Mouse (Mus musculus): ENCODE data around the gene Thsd4. TPM values are rescaled to one million over a fixed set of nuclear protein-coding genes. Genes with fewer than 3 reads are reported as not detected.

The Thsd4 gene
- polyA plus RNA-seq, 1 experiment from 2014 or later: 5.0 TPM

DNA sequence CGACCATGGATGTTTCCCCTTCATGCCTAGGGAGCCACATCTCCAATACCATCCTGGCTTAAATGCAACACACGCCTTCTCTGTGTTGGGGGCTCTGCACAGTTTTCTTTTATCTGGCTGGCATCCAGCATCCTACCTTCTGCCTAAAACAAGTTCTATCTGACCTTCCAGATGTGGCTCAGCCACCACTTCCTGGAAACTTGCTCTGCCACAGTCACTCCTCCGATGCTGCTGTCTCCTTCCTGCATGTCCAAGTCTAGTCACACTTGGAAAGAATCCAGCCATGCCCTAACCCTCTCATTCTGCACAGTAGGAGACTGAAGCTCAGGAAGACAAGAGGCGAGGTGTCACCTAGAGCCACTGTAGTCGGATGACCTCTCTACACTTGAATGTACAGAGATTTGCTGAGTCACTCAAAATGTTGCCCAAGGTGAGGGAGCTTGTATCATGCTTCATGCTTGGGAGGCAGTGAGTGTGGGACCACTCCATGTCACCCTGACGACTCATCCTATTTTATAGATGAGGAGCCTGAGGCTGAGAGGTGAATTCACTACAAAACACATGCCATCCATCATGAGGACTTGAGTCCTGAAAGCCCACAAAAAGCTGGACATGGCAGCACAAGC is 259.2 kb downstream of the Thsd4 start:
- WGBS: 87% methylated on average over 6 of the region's 6 CpGs
- Histone ChIP-seq H3K4me1 (replicated peaks; ENCODE audit: control insufficient read depth, insufficient read depth, low read length) (peaks cover 22% of the 10 kb centered on the region), H3K27me3 (replicated peaks; ENCODE audit: control insufficient read depth, insufficient read depth, low read length) (no peaks in the 10 kb centered on the region), H3K4me2 (ENCODE audit: low read length) (no peak overlapping the region), H3K27ac (ENCODE audit: low read length) (no peak overlapping the region), H3K4me3 (replicated peaks; ENCODE audit: low read length) (no peak overlapping the region), H3K9me3 (ENCODE audit: control insufficient read depth, low read length) (no peaks in the 10 kb centered on the region), H3K9ac (replicated peaks; ENCODE audit: low read depth, low read length) (no peak overlapping the region), H3K36me3 (ENCODE audit: control insufficient read depth, insufficient read depth) (no peaks in the 10 kb centered on the region)
- ATAC-seq: no peak

DNA sequence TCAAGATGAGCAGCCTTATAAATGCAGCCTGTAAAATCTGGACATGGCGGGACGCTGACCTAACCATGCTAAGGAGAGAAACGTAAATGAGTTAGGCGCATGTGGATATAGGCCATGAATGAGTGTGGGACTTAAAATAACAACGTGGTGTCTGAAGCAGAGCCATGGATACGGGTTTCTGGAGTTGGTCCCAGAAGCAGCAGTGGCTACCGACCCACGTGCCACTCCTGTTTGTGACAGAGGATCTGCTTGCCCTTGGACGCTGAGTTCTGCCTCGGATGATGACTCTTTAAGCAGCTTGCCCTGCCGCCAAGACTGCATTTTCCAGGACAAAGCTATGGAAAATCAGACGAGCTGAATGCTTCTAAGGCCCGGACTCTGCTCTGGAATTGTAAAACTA is 262.2 kb downstream of the Thsd4 start:
- H3K9ac ChIP-seq (replicated peaks; ENCODE audit: low read depth, low read length): no peak overlapping the region
- no peaks in the 10 kb centered on the region for H3K36me3 ChIP-seq (ENCODE audit: control insufficient read depth, insufficient read depth)
- no peaks in the 10 kb centered on the region for H3K9me3 ChIP-seq (ENCODE audit: control insufficient read depth, low read length)
- 71% methylated on average over 13 of the region's 13 CpGs for WGBS
- no peak overlapping the region for H3K4me2 ChIP-seq (ENCODE audit: low read length)
- peaks cover 3% of the 10 kb centered on the region; the same call in 1 of the 2 replicates for H3K4me1 ChIP-seq (replicated peaks; ENCODE audit: control insufficient read depth, insufficient read depth, low read length)
- no peaks in the 10 kb centered on the region for H3K27me3 ChIP-seq (replicated peaks; ENCODE audit: control insufficient read depth, insufficient read depth, low read length)
- H3K4me3 ChIP-seq (replicated peaks; ENCODE audit: low read length): no peak overlapping the region
- ATAC-seq: no peak
- no peak overlapping the region for H3K27ac ChIP-seq (ENCODE audit: low read length)

DNA sequence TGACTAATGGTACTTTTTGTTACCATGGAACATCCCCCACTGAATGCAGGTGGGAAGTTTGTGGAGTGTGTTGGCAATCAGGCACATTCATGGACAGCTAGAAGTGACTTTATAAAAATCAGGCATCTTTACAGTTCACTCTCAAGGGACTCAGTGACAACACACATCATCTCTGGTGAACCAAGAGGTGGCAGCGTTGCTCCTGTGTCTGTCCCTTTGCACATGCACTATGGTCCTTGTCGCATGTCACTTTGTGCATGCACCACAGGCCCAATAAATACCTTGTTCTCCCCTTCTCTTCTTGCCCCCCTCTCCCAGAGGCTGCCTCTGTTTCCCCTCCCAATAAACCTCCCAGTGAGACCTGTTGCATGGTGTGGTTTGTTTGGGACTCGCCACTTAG is 270.1 kb downstream of the Thsd4 start:
- Histone ChIP-seq H3K4me2 (ENCODE audit: low read length) (no peak overlapping the region), H3K27me3 (replicated peaks; ENCODE audit: control insufficient read depth, insufficient read depth, low read length) (no peaks in the 10 kb centered on the region), H3K27ac (ENCODE audit: low read length) (no peak overlapping the region), H3K4me3 (replicated peaks; ENCODE audit: low read length) (no peak overlapping the region), H3K9ac (replicated peaks; ENCODE audit: low read depth, low read length) (no peak overlapping the region), H3K4me1 (replicated peaks; ENCODE audit: control insufficient read depth, insufficient read depth, low read length) (peaks cover 5% of the 10 kb centered on the region), H3K36me3 (ENCODE audit: control insufficient read depth, insufficient read depth) (no peaks in the 10 kb centered on the region), H3K9me3 (ENCODE audit: control insufficient read depth, low read length) (no peaks in the 10 kb centered on the region)
- ATAC-seq: no peak
- WGBS: 51% methylated on average over 3 of the region's 3 CpGs

DNA sequence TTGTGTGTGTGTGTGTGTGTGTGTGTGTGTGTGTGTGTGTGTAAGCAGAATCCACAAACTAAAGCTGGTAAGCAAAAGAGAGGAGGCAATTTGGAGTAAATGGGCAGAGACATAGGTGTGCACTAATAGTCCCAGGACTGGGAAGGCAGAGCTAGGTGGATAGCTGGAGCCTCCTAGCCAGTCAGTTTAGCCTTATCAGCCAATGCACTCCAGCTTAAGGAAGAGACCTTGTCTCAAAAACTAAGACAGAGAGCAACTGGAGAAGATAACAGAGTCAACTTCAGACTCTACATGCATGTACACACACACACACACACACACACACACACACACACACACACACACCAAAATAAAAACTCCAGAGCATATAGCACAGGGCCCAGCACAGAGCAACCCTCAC is 271.4 kb downstream of the Thsd4 start:
- no peak overlapping the region for H3K9ac ChIP-seq (replicated peaks; ENCODE audit: low read depth, low read length)
- H3K27me3 ChIP-seq (replicated peaks; ENCODE audit: control insufficient read depth, insufficient read depth, low read length): no peaks in the 10 kb centered on the region
- H3K36me3 ChIP-seq (ENCODE audit: control insufficient read depth, insufficient read depth): no peaks in the 10 kb centered on the region
- no peak overlapping the region for H3K27ac ChIP-seq (ENCODE audit: low read length)
- H3K4me3 ChIP-seq (replicated peaks; ENCODE audit: low read length): no peak overlapping the region
- ATAC-seq: no peak
- no peaks in the 10 kb centered on the region for H3K9me3 ChIP-seq (ENCODE audit: control insufficient read depth, low read length)
- H3K4me1 ChIP-seq (replicated peaks; ENCODE audit: control insufficient read depth, insufficient read depth, low read length): peaks cover 5% of the 10 kb centered on the region
- H3K4me2 ChIP-seq (ENCODE audit: low read length): no peak overlapping the region

DNA sequence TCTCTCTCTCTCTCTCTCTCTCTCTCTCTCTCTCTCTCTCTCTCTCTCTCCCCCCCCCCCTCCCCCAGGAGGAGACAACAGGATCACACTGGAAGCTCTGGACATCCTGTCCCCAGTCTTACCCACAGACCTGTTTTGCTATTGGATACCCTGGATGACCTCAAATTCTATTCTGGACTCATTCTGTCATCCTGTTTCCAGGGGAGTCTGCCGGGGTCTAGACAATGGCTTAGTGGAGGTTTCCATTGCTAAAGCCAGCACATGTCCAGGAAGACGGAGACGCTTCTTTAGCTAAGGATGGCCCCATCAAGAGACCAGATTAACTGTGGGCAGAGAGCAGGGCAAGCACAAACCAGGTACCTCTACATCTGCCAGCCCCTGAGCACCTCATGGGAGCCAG is 273.8 kb downstream of the Thsd4 start:
- Histone ChIP-seq H3K4me1 (replicated peaks; ENCODE audit: control insufficient read depth, insufficient read depth, low read length) (peaks cover 5% of the 10 kb centered on the region), H3K4me3 (replicated peaks; ENCODE audit: low read length) (no peak overlapping the region), H3K4me2 (ENCODE audit: low read length) (no peak overlapping the region), H3K9ac (replicated peaks; ENCODE audit: low read depth, low read length) (no peak overlapping the region), H3K36me3 (ENCODE audit: control insufficient read depth, insufficient read depth) (no peaks in the 10 kb centered on the region), H3K27ac (ENCODE audit: low read length) (no peak overlapping the region), H3K9me3 (ENCODE audit: control insufficient read depth, low read length) (no peaks in the 10 kb centered on the region), H3K27me3 (replicated peaks; ENCODE audit: control insufficient read depth, insufficient read depth, low read length) (0 out of 2 replicates have a peak, but pooled peaks cover 3% of the 10 kb centered on the region)
- WGBS: 78% methylated on average over 3 of the region's 3 CpGs
- no peak for ATAC-seq

DNA sequence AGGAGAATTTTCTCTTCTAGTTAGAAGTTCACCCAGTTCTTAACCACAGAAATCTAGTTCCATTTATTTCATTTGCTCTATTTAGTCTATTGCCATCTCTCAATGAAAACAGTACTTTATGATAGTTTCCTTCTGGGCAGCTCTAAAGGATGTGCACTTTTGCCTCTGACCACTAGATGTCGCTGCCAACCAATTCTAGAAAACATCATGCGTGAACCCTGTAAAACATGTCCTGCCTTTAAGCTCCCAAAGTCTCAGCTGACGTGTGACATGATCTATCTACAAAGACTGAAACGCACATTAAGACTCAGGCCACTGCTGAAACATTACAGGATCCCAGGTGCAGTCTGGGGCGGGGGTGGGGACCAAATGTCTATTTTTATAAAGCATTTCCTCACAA is 276.9 kb downstream of the Thsd4 start:
- H3K27me3 ChIP-seq (replicated peaks; ENCODE audit: control insufficient read depth, insufficient read depth, low read length): 0 out of 2 replicates have a peak, but pooled peaks cover 3% of the 10 kb centered on the region
- 2% methylated on average over 5 of the region's 5 CpGs for WGBS
- no peak overlapping the region for H3K4me2 ChIP-seq (ENCODE audit: low read length)
- H3K9ac ChIP-seq (replicated peaks; ENCODE audit: low read depth, low read length): no peak overlapping the region
- peaks cover 5% of the 10 kb centered on the region for H3K4me1 ChIP-seq (replicated peaks; ENCODE audit: control insufficient read depth, insufficient read depth, low read length)
- H3K36me3 ChIP-seq (ENCODE audit: control insufficient read depth, insufficient read depth): no peaks in the 10 kb centered on the region
- H3K27ac ChIP-seq (ENCODE audit: low read length): no peak overlapping the region
- no peaks in the 10 kb centered on the region for H3K9me3 ChIP-seq (ENCODE audit: control insufficient read depth, low read length)
- peak; percentile 49 for ATAC-seq
- no peak overlapping the region for H3K4me3 ChIP-seq (replicated peaks; ENCODE audit: low read length)

DNA sequence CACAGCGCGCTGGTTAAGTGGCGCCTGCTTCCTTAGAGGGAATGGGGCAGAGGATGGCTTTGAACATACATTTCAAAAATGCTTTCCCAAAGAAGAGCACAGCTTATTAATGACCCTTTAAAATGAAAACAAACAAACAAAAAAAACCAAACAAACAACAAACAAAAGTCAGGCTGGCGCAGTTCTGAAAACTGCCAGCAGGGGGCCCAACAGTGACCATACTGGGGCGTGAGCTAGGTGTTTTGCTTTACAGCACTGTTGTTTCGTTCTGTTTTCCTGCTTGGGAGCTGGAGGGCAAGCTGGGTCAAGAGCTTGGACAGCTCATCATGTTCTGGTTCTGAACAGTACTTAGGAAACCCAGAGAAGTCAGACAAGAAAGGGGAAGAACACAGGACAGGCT is 278.3 kb downstream of the Thsd4 start:
- Histone ChIP-seq H3K9ac (replicated peaks; ENCODE audit: low read depth, low read length) (no peak overlapping the region), H3K4me1 (replicated peaks; ENCODE audit: control insufficient read depth, insufficient read depth, low read length) (no peaks in the 10 kb centered on the region), H3K4me3 (replicated peaks; ENCODE audit: low read length) (no peak overlapping the region), H3K4me2 (ENCODE audit: low read length) (no peak overlapping the region), H3K27ac (ENCODE audit: low read length) (no peak overlapping the region), H3K36me3 (ENCODE audit: control insufficient read depth, insufficient read depth) (no peaks in the 10 kb centered on the region), H3K27me3 (replicated peaks; ENCODE audit: control insufficient read depth, insufficient read depth, low read length) (0 out of 2 replicates have a peak, but pooled peaks cover 3% of the 10 kb centered on the region), H3K9me3 (ENCODE audit: control insufficient read depth, low read length) (no peaks in the 10 kb centered on the region)
- ATAC-seq: no peak
- WGBS: 57% methylated on average over 6 of the region's 6 CpGs

DNA sequence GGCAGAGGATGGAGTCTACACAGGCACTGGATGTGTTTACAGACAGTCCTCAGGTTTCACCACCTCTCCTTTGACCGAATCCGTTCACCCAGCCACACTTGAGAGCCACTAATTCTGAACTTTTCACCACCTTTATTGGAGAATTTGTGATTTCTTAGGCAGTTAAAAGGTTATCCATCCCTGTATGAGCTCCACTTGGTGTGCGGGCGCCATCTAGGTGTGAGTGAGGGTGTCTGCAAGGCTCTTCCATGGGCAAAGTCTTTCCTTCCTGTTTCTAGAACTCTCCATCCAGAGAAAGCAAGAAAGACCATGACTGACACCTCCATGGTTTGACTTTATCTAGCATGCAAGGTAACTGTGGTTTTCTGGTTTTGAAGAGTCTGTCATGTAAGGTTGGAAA is 284.2 kb downstream of the Thsd4 start:
- Histone ChIP-seq H3K4me2 (ENCODE audit: low read length) (no peak overlapping the region), H3K4me1 (replicated peaks; ENCODE audit: control insufficient read depth, insufficient read depth, low read length) (peaks cover 4% of the 10 kb centered on the region; the same call in 1 of the 2 replicates), H3K27me3 (replicated peaks; ENCODE audit: control insufficient read depth, insufficient read depth, low read length) (no peaks in the 10 kb centered on the region), H3K27ac (ENCODE audit: low read length) (no peak overlapping the region), H3K36me3 (ENCODE audit: control insufficient read depth, insufficient read depth) (no peaks in the 10 kb centered on the region), H3K9ac (replicated peaks; ENCODE audit: low read depth, low read length) (no peak overlapping the region), H3K4me3 (replicated peaks; ENCODE audit: low read length) (no peak overlapping the region), H3K9me3 (ENCODE audit: control insufficient read depth, low read length) (no peaks in the 10 kb centered on the region)
- no peak for ATAC-seq
- whole genome bisulfite sequencing: 34% methylated on average over 4 of the region's 4 CpGs

DNA sequence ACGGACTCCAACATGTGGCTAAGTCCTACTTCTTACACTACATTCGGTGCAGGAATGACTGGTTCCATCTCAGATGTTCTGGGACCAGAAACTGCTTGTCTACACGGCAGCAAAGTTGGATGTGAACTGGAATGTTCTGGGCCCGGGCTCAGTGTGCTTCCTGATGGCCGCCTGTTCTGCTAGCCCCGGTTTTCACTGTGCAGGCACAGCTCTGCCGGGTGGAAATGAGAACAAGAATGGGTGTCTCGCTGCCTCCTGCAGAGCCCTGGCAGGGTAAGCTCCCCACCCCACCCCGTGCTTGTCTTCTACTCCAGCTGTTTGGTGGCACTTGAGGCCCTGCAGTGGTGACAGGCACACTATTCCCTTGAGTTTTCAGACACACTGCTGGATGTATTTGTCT is 285.7 kb downstream of the Thsd4 start:
- H3K4me2 ChIP-seq (ENCODE audit: low read length): no peak overlapping the region
- no peak overlapping the region for H3K27ac ChIP-seq (ENCODE audit: low read length)
- WGBS: 76% methylated on average over 9 of the region's 9 CpGs
- peaks cover 11% of the 10 kb centered on the region for H3K4me1 ChIP-seq (replicated peaks; ENCODE audit: control insufficient read depth, insufficient read depth, low read length)
- ATAC-seq: no peak
- no peaks in the 10 kb centered on the region for H3K9me3 ChIP-seq (ENCODE audit: control insufficient read depth, low read length)
- no peak overlapping the region for H3K9ac ChIP-seq (replicated peaks; ENCODE audit: low read depth, low read length)
- H3K4me3 ChIP-seq (replicated peaks; ENCODE audit: low read length): no peak overlapping the region
- H3K36me3 ChIP-seq (ENCODE audit: control insufficient read depth, insufficient read depth): no peaks in the 10 kb centered on the region
- no peaks in the 10 kb centered on the region for H3K27me3 ChIP-seq (replicated peaks; ENCODE audit: control insufficient read depth, insufficient read depth, low read length)
